Mouse (Mus musculus) embryonic facial prominence, embryonic 14.5 days (tissue): ENCODE measurements around the gene Tmem60. TPM values are rescaled to one million over a fixed set of nuclear protein-coding genes. Genes with fewer than 3 reads are reported as not detected.

Source experiments
- ATAC-seq: fragments of 200-750 bp; cut with Nextera tagmentation; 2 replicates; pipeline ENCODE4 v1.8.0; 2017; ENCODE audit warnings: low read depth, moderate number of reproducible peaks, moderate TSS enrichment
- DNase-seq: peaks from one replicate; pipeline ENCODE4 v3.0.0-alpha.2; 2015; ENCODE audit warnings: low spot score
- H3K27ac ChIP-seq: fragments of 300-500 bp; sonication (generic); replicated peaks from 2 replicates; pipeline ENCODE4 v1.5.1; 2014; ENCODE audit warnings: low read depth, mild to moderate bottlenecking, low read length, moderate library complexity
- H3K27me3 ChIP-seq: fragments of 300-500 bp; sonication (generic); replicated peaks from 2 replicates; pipeline ENCODE4 v1.6.1; 2014; ENCODE audit warnings: low read length; ENCODE audit not compliant: control insufficient read depth, insufficient read depth
- H3K36me3 ChIP-seq: fragments of 300-500 bp; sonication (generic); 2 replicates; pipeline ENCODE4 v1.6.1; 2014; ENCODE audit warnings: low read length, mixed read lengths; ENCODE audit not compliant: control insufficient read depth, insufficient read depth
- H3K4me1 ChIP-seq: fragments of 300-500 bp; sonication (generic); 2 replicates; pipeline ENCODE4 v1.6.1; 2014; ENCODE audit warnings: antibody characterized with exemption, low read length; ENCODE audit not compliant: control insufficient read depth, insufficient read depth
- H3K4me2 ChIP-seq: fragments of 300-500 bp; sonication (generic); 2 replicates; pipeline ENCODE4 v1.6.1; 2014; ENCODE audit warnings: low read depth, mild to moderate bottlenecking, low read length, moderate library complexity, mixed read lengths
- H3K4me3 ChIP-seq: fragments of 300-500 bp; sonication (generic); 2 replicates; pipeline ENCODE4 v1.5.1; 2014; ENCODE audit warnings: low read depth, mild to moderate bottlenecking, low read length
- H3K9ac ChIP-seq: fragments of 300-500 bp; sonication (generic); 2 replicates; pipeline ENCODE4 v1.6.1; 2014; ENCODE audit warnings: low read depth, mild to moderate bottlenecking, low read length, moderate library complexity, mixed read lengths
- H3K9me3 ChIP-seq: fragments of 300-500 bp; sonication (generic); 2 replicates; pipeline ENCODE4 v1.6.1; 2016; ENCODE audit warnings: low read length; ENCODE audit not compliant: control insufficient read depth
- WGBS: fragments of 180-500 bp; shearing (Covaris S2); extraction: QIAGEN DNeasy Blood & Tissue Kit; methylation state at CpG from one replicate; pipeline ENCODE4 v1.1.7; 2014; 5-methylcytosine and 5-hydroxymethylcytosine counted together
- polyA plus RNA-seq: library from polyadenylated mRNA; unstranded; fragments of >200 nt; fragmentation: Nextera tagmentation; extraction: Ambion mirVana; gene quantifications from 2 replicates; pipeline ENCODE4 v1.2.1, GENCODE M21; 2014

The Tmem60 gene
- polyA plus RNA-seq, result 48.9 and 52.8 TPM in 2 replicates

GRCm38 (mm10) chr5:20881915-20882800 lies at the start of gene Tmem60, which contains the start of gene Phtf2:
Gene Tmem60 (plus strand): TSS chr5:20882191.
Gene Phtf2 (minus strand): TSS chr5:20882124.
- DNase-seq, result peak; percentile 100
- H3K4me2 ChIP-seq, result peak within 1 kb of the TSS; percentile 57
- peaks cover 19% of the 10 kb centered on the region for H3K4me1 ChIP-seq
- H3K4me3 ChIP-seq, result peak within 1 kb of the TSS; percentile 84
- H3K27me3 ChIP-seq, result no peaks in the 10 kb centered on the region
- peak within 1 kb of the TSS; percentile 86 for H3K9ac ChIP-seq
- H3K36me3 ChIP-seq, result peaks cover 9% of the 10 kb centered on the region; the same call in 1 of the 2 replicates
- ATAC-seq, result peak; percentile 99
- under 1% methylated on average over 37 of the region's 94 CpGs for WGBS
- no peaks in the 10 kb centered on the region for H3K9me3 ChIP-seq
- peak within 1 kb of the TSS; percentile 92 for H3K27ac ChIP-seq

- no peak overlapping the region for H3K27ac ChIP-seq
- H3K9me3 ChIP-seq, result no peaks in the 10 kb centered on the region
- no peaks in the 10 kb centered on the region for H3K27me3 ChIP-seq
- H3K9ac ChIP-seq, result no peak overlapping the region
- no peak overlapping the region for H3K4me3 ChIP-seq
- no peak overlapping the region for H3K4me2 ChIP-seq
- no peaks in the 10 kb centered on the region for H3K4me1 ChIP-seq
- ATAC-seq (no peak), DNase-seq (no peak)
- H3K36me3 ChIP-seq, result peaks cover 3% of the 10 kb centered on the region; the same call in 1 of the 2 replicates
- 93% methylated on average over 1 of the region's 1 CpGs for whole genome bisulfite sequencing
Measured at GRCm38 (mm10) chr5:20834399-20834798, 47.6 kb upstream of the Tmem60 start.

GRCm38 (mm10) chr5:20837082-20837481 lies 44.9 kb upstream of the Tmem60 start:
- Histone ChIP-seq H3K36me3 (peaks cover 3% of the 10 kb centered on the region; the same call in 1 of the 2 replicates), H3K27ac (no peak overlapping the region), H3K9ac (no peak overlapping the region), H3K27me3 (no peaks in the 10 kb centered on the region), H3K4me1 (no peaks in the 10 kb centered on the region), H3K4me3 (no peak overlapping the region), H3K9me3 (no peaks in the 10 kb centered on the region), H3K4me2 (no peak overlapping the region)
- DNase-seq (no peak), ATAC-seq (no peak)
- WGBS, result 94% methylated on average over 1 of the region's 1 CpGs

DNA sequence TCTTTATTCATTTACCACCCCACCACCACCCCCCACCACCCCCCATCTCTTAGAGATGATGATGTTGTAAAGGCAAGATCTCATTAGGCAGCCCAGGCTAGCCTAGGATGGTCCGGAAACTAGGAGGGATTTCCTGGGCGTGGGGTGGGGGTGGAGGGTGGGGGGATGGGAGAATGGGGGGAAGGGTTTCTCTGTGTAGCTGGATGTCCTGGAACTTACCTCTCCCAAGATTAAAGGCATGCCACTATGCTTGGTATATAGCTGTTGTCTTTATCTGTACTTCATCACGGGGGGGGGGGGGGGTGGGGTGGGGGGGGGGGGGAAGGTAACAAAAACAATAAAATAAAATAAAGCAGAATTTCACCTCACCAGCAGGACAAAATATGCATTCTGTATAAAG lies 38.6 kb upstream of the Tmem60 start:
- Histone ChIP-seq H3K4me2 (no peak overlapping the region), H3K36me3 (no peaks in the 10 kb centered on the region), H3K4me3 (no peak overlapping the region), H3K9me3 (no peaks in the 10 kb centered on the region), H3K27ac (no peak overlapping the region), H3K27me3 (no peaks in the 10 kb centered on the region), H3K9ac (no peak overlapping the region), H3K4me1 (0 out of 2 replicates have a peak, but pooled peaks cover 6% of the 10 kb centered on the region)
- ATAC-seq (no peak), DNase-seq (no peak)
- 60% methylated on average over 2 of the region's 3 CpGs for WGBS

DNA sequence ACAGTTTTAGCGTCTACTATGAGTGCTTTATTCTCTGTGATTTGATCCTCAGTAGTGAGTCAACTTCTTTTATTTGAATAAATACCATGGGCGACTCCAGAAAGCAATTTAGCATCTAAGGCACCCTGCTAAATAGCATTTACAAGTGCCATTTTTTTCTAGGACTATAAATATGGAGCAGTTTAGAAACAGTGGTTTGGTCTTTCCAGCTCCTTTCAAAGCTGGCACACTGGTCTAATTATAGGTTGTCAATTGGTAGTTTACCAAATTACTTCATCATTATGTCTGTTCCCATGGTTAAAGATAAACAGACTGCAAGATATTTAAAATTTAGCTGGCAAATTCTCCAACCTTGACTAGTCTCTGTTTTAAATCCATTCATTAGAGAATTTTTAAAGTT lies 38.2 kb upstream of the Tmem60 start:
- Histone ChIP-seq H3K9ac (no peak overlapping the region), H3K4me3 (no peak overlapping the region), H3K27ac (no peak overlapping the region), H3K9me3 (no peaks in the 10 kb centered on the region), H3K27me3 (no peaks in the 10 kb centered on the region), H3K4me1 (0 out of 2 replicates have a peak, but pooled peaks cover 6% of the 10 kb centered on the region), H3K4me2 (no peak overlapping the region), H3K36me3 (no peaks in the 10 kb centered on the region)
- DNase-seq (peak; percentile 44), ATAC-seq (no peak; the same call in 1 of the 2 replicates)
- 56% methylated on average over 2 of the region's 2 CpGs for WGBS

DNA sequence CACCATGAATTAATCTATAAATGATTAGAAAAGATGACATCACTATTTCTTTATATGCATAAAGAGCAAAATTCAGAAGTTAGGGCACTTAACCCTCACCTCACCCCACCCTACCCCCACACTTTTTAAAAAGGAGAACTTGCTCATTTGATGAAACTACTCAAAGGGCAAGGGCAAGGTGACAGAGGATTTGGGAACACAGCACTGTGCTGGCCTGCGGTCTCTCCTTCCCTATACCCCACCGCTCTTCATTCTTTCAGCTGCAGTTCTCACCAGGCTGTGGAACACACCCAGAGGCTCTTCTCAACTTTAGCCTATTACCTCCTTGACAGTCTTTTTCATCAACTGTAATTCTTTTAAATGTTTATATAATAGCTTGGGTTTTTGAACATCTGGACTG lies 35.0 kb upstream of the Tmem60 start:
- H3K4me3 ChIP-seq, result no peak overlapping the region
- H3K36me3 ChIP-seq, result no peaks in the 10 kb centered on the region
- no peaks in the 10 kb centered on the region for H3K27me3 ChIP-seq
- H3K27ac ChIP-seq, result no peak overlapping the region
- ATAC-seq (no peak), DNase-seq (no peak)
- WGBS, result 92% methylated on average over 2 of the region's 2 CpGs
- no peak overlapping the region for H3K4me2 ChIP-seq
- H3K4me1 ChIP-seq, result 0 out of 2 replicates have a peak, but pooled peaks cover 12% of the 10 kb centered on the region
- no peaks in the 10 kb centered on the region for H3K9me3 ChIP-seq
- no peak overlapping the region for H3K9ac ChIP-seq

GRCm38 (mm10) chr5:20855066-20855465 lies 26.9 kb upstream of the Tmem60 start:
- WGBS, result 86% methylated on average over 4 of the region's 4 CpGs
- DNase-seq (no peak), ATAC-seq (no peak)
- Histone ChIP-seq H3K27ac (no peak overlapping the region), H3K9me3 (peaks cover 3% of the 10 kb centered on the region; the same call in 1 of the 2 replicates), H3K4me3 (no peak overlapping the region), H3K27me3 (no peaks in the 10 kb centered on the region), H3K4me2 (no peak overlapping the region), H3K9ac (no peak overlapping the region), H3K4me1 (no peaks in the 10 kb centered on the region), H3K36me3 (0 out of 2 replicates have a peak, but pooled peaks cover 5% of the 10 kb centered on the region)

GRCm38 (mm10) chr5:20858404-20858803 lies 23.6 kb upstream of the Tmem60 start:
- H3K27me3 ChIP-seq, result no peaks in the 10 kb centered on the region
- no peak overlapping the region for H3K4me3 ChIP-seq
- DNase-seq (no peak), ATAC-seq (no peak)
- no peak overlapping the region for H3K27ac ChIP-seq
- 0 out of 2 replicates have a peak, but pooled peaks cover 5% of the 10 kb centered on the region for H3K36me3 ChIP-seq
- 87% methylated on average over 2 of the region's 2 CpGs for WGBS
- no peak overlapping the region for H3K4me2 ChIP-seq
- no peak overlapping the region for H3K9ac ChIP-seq
- peaks cover 3% of the 10 kb centered on the region; the same call in 1 of the 2 replicates for H3K4me1 ChIP-seq
- H3K9me3 ChIP-seq, result peaks cover 3% of the 10 kb centered on the region; the same call in 1 of the 2 replicates
